Mouse (Mus musculus): Measurements from ENCODE around the gene Dctn2.

- TF ChIP-seq CTCF (IDR thresholded peaks at IDR 0.05; ENCODE audit: extremely low read depth, insufficient read depth, low read length) = no peak
- TF ChIP-seq POLR2A (IDR thresholded peaks at IDR 0.05; ENCODE audit: extremely low read depth, insufficient read depth, low read length) = no peak
Observed at GRCm38 (mm10) chr10:127287936-127288293, 21.7 kb downstream of the Dctn2 start.

All from cortical plate, adult 2 months (tissue).